Mouse (Mus musculus): ENCODE data around the gene Txn2.

The Txn2 gene

GRCm38 (mm10) chr15:77905275-77905970, 23.4 kb downstream of the Txn2 start:
- no peak for DNase-seq

GRCm38 (mm10) chr15:77904363-77904892, 24.4 kb downstream of the Txn2 start:
- DNase-seq = no peak

GRCm38 (mm10) chr15:77903176-77903575, 25.6 kb downstream of the Txn2 start:
- DNase-seq = no peak

GRCm38 (mm10) chr15:77894926-77895325, 33.9 kb downstream of the Txn2 start:
- DNase-seq = no peak

- DNase-seq = no peak
Measured at GRCm38 (mm10) chr15:77893292-77893691, 35.5 kb downstream of the Txn2 start.

GRCm38 (mm10) chr15:77892420-77892819, 36.4 kb downstream of the Txn2 start:
- no peak for DNase-seq

- DNase-seq = no peak
Measured at GRCm38 (mm10) chr15:77891766-77892165, 37.0 kb downstream of the Txn2 start.

GRCm38 (mm10) chr15:77889761-77890422, 38.9 kb downstream of the Txn2 start:
- DNase-seq = no peak

GRCm38 (mm10) chr15:77888286-77888685, 40.5 kb downstream of the Txn2 start:
- DNase-seq = no peak

GRCm38 (mm10) chr15:77887093-77887488, 41.7 kb downstream of the Txn2 start:
- DNase-seq = no peak

- DNase-seq = no peak
Measured at GRCm38 (mm10) chr15:77886369-77887092, 42.3 kb downstream of the Txn2 start.

GRCm38 (mm10) chr15:77885945-77886344, 42.9 kb downstream of the Txn2 start:
- no peak for DNase-seq

GRCm38 (mm10) chr15:77885159-77885558, 43.6 kb downstream of the Txn2 start:
- no peak for DNase-seq

- no peak for DNase-seq
Measured at GRCm38 (mm10) chr15:77883697-77884010, 45.2 kb downstream of the Txn2 start.

GRCm38 (mm10) chr15:77882797-77883696, 45.8 kb downstream of the Txn2 start:
- DNase-seq = no peak

- DNase-seq = no peak
Measured at GRCm38 (mm10) chr15:77882297-77882696, 46.5 kb downstream of the Txn2 start.

GRCm38 (mm10) chr15:77881698-77882097, 47.1 kb downstream of the Txn2 start:
- DNase-seq = no peak

- DNase-seq = no peak
Measured at GRCm38 (mm10) chr15:77880738-77881137, 48.1 kb downstream of the Txn2 start.

GRCm38 (mm10) chr15:77879756-77880155, 49.0 kb downstream of the Txn2 start:
- DNase-seq = no peak

GRCm38 (mm10) chr15:77877209-77877608, 51.6 kb downstream of the Txn2 start:
- DNase-seq = no peak

GRCm38 (mm10) chr15:77876716-77877115, 52.1 kb downstream of the Txn2 start:
- DNase-seq = no peak

GRCm38 (mm10) chr15:77875953-77876352, 52.9 kb downstream of the Txn2 start:
- no peak for DNase-seq

- no peak for DNase-seq
Measured at GRCm38 (mm10) chr15:77874807-77875206, 54.0 kb downstream of the Txn2 start.

Measured in cerebellum, adult 8-10 months (tissue).